Mouse (Mus musculus): ENCODE measurements at regions not wholly inside any gene's neighbourhood (a gene's known extent, or its start where the extent isn't known, plus 50 kb on each side); places are given as distances from the start of the nearest gene placed in this dataset.

DNA sequence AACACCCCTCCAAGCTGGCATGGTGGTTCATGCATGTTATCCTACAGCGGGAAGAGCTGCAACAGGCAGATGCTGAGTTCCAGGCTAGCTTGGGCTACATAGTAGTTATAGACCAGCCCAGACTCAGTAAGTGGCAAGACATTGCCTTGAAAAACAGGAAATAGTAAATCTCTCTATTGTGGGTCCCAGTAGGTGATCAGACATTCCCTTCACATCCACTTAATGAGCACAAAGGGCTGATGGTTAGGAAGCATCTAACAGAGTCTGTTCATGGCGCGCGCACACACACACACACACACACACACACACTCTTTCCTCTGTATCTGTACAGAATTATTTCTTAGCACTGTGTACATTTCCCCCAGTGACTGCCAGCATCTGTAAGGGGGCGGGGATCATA, 64.0 kb upstream of the Map1b start:
- H3K4me1 ChIP-seq (ENCODE audit: control insufficient read depth, insufficient read depth, low read length) = peaks cover 3% of the 10 kb centered on the region; the same call in 1 of the 2 replicates
- no peak overlapping the region for H3K4me3 ChIP-seq (ENCODE audit: insufficient read depth, low read length)
- H3K27ac ChIP-seq (ENCODE audit: insufficient read depth, low read length) = no peak overlapping the region
- no peak for TF ChIP-seq CTCF (IDR thresholded peaks at IDR 0.05; ENCODE audit: extremely low read depth, insufficient read depth, low read length)
- no peak for TF ChIP-seq POLR2A (IDR thresholded peaks at IDR 0.05; ENCODE audit: extremely low read depth, insufficient read depth, low read length)

DNA sequence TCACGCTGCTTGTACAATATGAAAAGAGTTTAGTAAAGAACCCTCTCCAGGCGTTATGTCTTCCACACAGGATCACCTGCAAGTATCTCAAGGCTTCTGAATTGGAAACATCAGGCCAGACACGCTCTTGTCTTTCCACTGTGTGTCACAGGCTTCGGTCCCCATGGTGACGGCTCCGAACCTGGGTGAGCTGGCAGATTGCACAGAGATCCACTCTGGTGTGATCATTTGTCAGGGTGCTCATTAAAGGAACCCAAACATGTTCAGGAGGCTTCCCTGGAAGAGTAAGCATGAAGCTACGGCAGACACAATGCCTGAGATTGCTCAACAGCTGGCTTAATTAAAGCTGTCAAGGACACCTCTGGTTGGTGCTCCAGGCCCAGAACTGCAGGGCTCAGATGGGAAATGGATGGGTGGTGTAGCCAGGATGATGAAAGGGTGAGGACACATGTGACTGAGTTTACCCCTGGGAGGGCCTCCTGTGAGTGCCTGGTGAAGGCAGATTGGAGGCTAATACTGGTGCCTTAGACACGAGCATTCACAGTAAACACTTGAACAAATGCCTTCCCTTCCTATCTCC, 63.3 kb upstream of the Map1b start:
- H3K4me1 ChIP-seq (ENCODE audit: control insufficient read depth, insufficient read depth, low read length) = peaks cover 3% of the 10 kb centered on the region; the same call in 1 of the 2 replicates
- H3K4me3 ChIP-seq (ENCODE audit: insufficient read depth, low read length) = no peak overlapping the region
- TF ChIP-seq POLR2A (IDR thresholded peaks at IDR 0.05; ENCODE audit: extremely low read depth, insufficient read depth, low read length) (no peak), CTCF (IDR thresholded peaks at IDR 0.05; ENCODE audit: extremely low read depth, insufficient read depth, low read length) (no peak)
- H3K27ac ChIP-seq (ENCODE audit: insufficient read depth, low read length) = no peak overlapping the region

DNA sequence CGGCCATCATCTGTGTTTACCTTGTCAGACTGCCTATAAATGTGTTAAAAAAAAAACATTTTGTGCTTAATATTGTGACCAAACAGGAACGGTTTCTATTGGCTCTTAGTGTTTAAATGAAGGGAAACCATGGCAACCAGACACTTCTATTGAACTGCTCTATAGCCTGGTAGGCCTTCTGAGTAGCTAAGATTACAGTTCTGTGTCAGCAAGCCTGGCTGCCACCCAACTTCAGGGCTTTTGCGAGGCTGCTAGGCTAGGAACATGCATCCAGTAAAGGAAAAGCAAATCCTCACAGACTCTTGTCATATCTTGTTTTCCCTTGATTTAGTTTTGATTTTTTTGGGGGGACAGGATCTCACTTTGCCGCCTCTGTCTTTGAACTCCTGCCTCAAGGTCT, 61.3 kb upstream of the Map1b start:
- H3K4me1 ChIP-seq (ENCODE audit: control insufficient read depth, insufficient read depth, low read length) = no peaks in the 10 kb centered on the region
- no peak for TF ChIP-seq POLR2A (IDR thresholded peaks at IDR 0.05; ENCODE audit: extremely low read depth, insufficient read depth, low read length)
- no peak for TF ChIP-seq CTCF (IDR thresholded peaks at IDR 0.05; ENCODE audit: extremely low read depth, insufficient read depth, low read length)
- H3K27ac ChIP-seq (ENCODE audit: insufficient read depth, low read length) = no peak overlapping the region
- no peak overlapping the region for H3K4me3 ChIP-seq (ENCODE audit: insufficient read depth, low read length)

DNA sequence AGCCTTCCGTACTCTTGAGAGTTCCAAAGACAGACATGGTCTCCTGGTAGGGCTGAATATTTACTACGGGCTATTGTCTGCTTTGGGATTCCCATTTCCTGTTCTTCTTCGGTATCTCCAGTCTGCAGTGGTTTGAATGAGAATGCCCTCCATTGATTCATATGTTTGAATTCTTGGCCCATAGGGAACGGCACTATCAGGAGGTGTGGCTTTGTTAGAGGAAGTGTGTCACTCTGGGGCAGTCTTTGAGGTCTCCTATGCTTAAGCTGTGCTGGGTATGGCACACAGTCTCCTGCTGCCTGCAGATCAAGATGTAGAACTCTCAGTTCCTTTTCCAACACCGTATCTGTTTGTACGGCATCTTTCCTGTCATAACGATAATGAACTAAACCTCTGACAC, 56.7 kb upstream of the Map1b start:
- no peak overlapping the region for H3K27ac ChIP-seq (ENCODE audit: insufficient read depth, low read length)
- H3K4me1 ChIP-seq (ENCODE audit: control insufficient read depth, insufficient read depth, low read length) = no peaks in the 10 kb centered on the region
- H3K4me3 ChIP-seq (ENCODE audit: insufficient read depth, low read length) = no peak overlapping the region
- TF ChIP-seq POLR2A (IDR thresholded peaks at IDR 0.05; ENCODE audit: extremely low read depth, insufficient read depth, low read length) (no peak), CTCF (IDR thresholded peaks at IDR 0.05; ENCODE audit: extremely low read depth, insufficient read depth, low read length) (no peak)

DNA sequence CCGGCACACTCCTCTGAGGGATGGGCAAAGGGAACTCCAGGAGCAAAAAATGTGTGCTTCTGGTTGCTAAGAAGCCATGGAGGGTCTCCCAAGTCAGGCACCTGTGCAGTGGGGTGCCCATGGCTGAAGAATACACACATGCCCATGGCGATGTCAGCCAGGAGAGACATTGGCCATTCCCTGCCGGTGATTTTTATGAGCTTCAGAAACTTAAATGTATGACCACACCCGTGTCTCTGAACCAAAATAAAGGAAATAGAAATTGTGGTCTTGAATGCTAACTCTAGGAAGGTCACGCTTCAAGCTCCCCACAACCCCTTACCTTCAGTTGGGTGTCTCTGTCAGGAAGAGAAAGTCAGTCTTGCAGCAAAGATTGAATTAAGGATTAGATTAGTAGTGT, 56.0 kb upstream of the Map1b start:
- no peak overlapping the region for H3K27ac ChIP-seq (ENCODE audit: insufficient read depth, low read length)
- TF ChIP-seq CTCF (IDR thresholded peaks at IDR 0.05; ENCODE audit: extremely low read depth, insufficient read depth, low read length) (no peak), POLR2A (IDR thresholded peaks at IDR 0.05; ENCODE audit: extremely low read depth, insufficient read depth, low read length) (no peak)
- H3K4me3 ChIP-seq (ENCODE audit: insufficient read depth, low read length) = no peak overlapping the region
- no peaks in the 10 kb centered on the region for H3K4me1 ChIP-seq (ENCODE audit: control insufficient read depth, insufficient read depth, low read length)

Measured in cortical plate, adult 2 months (tissue).